Mouse (Mus musculus) G1E (cell line): Measurements from ENCODE around the gene Pgf.

Source experiments
- CTCF ChIP-seq: IDR thresholded peaks from 2 replicates; pipeline ENCODE4 v1.5.1; 2012; ENCODE audit warnings: low read depth, low read length, inconsistent platforms, mixed read lengths
- GATA1 ChIP-seq: IDR thresholded peaks from 2 replicates; pipeline ENCODE4 v1.6.1; 2012; ENCODE audit warnings: borderline replicate concordance, low read length, inconsistent platforms, mixed read lengths
- POLR2AphosphoS5 ChIP-seq: IDR thresholded peaks from 2 replicates; pipeline ENCODE4 v1.6.1; 2012; ENCODE audit warnings: low read depth, low read length, inconsistent platforms; ENCODE audit not compliant: insufficient replicate concordance
- TAL1 ChIP-seq: conservative IDR thresholded peaks from 2 replicates; pipeline ENCODE4 v1.6.1; 2012; ENCODE audit warnings: low read depth, low read length, inconsistent platforms, mixed read lengths

DNA sequence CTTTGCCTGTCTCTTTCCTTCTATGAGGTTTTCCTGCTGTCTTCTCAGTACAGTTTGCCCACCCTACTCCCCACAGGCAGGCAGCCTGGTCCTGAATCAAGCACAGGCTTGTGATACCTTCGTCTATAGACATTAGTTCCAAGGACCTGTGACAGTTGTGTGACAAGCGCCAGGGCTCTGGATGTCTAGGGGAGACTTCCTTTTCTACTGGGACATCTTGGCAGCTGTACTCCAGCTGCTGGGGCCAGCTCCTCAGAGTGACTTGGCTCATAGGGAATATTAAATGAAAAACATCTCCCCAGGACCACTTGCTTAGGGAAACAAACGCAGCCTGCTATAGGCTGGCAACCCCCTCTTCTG, 6.7 kb downstream of the Pgf start:
- TF ChIP-seq CTCF (no peak), TAL1 (no peak), POLR2AphosphoS5 (no peak), GATA1 (no peak)
